Mouse (Mus musculus) heart, postnatal 0 days (tissue): Measurements from ENCODE around the gene Mul1. TPM values are rescaled to one million over a fixed set of nuclear protein-coding genes. Genes with fewer than 3 reads are reported as not detected.

Experiments used
- ATAC-seq: fragments of 200-750 bp; cut with Nextera tagmentation; 2 replicates; pipeline ENCODE4 v1.8.0; 2017; ENCODE audit warnings: low read depth, moderate number of reproducible peaks, moderate library complexity; ENCODE audit not compliant: insufficient read depth
- DNase-seq: peaks from one replicate; pipeline ENCODE4 v3.0.0-alpha.2; 2016; ENCODE audit warnings: low spot score
- H3K27ac ChIP-seq: fragments of 300-500 bp; sonication (generic); 2 replicates; pipeline ENCODE4 v1.5.1; 2014; ENCODE audit warnings: low read depth, mild to moderate bottlenecking
- H3K27me3 ChIP-seq: fragments of 300-500 bp; sonication (generic); 2 replicates; pipeline ENCODE4 v1.6.1; 2014; ENCODE audit warnings: low read length, mixed read lengths; ENCODE audit not compliant: control insufficient read depth, insufficient read depth
- H3K36me3 ChIP-seq: fragments of 300-500 bp; sonication (generic); replicated peaks from 2 replicates; pipeline ENCODE4 v1.6.1; 2014; ENCODE audit warnings: low read length, mixed read lengths; ENCODE audit not compliant: control insufficient read depth, insufficient read depth
- H3K4me1 ChIP-seq: fragments of 300-500 bp; sonication (generic); 2 replicates; pipeline ENCODE4 v1.6.1; 2014; ENCODE audit warnings: antibody characterized with exemption; ENCODE audit not compliant: control insufficient read depth, insufficient read depth
- H3K4me2 ChIP-seq: fragments of 300-500 bp; sonication (generic); 2 replicates; pipeline ENCODE4 v1.6.1; 2014; ENCODE audit warnings: low read depth, mild to moderate bottlenecking, low read length, moderate library complexity
- H3K4me3 ChIP-seq: fragments of 300-500 bp; sonication (generic); 2 replicates; pipeline ENCODE4 v1.5.1; 2014; ENCODE audit warnings: low read depth, low read length
- H3K9ac ChIP-seq: fragments of 300-500 bp; sonication (generic); replicated peaks from 2 replicates; pipeline ENCODE4 v1.6.1; 2014; ENCODE audit warnings: low read depth, low read length, mixed read lengths
- H3K9me3 ChIP-seq: fragments of 300-500 bp; sonication (generic); replicated peaks from 2 replicates; pipeline ENCODE4 v1.6.1; 2016; ENCODE audit warnings: low read length; ENCODE audit not compliant: control insufficient read depth
- CTCF ChIP-seq: IDR thresholded peaks from 2 replicates; pipeline ENCODE4 v1.5.1; 2016; ENCODE audit warnings: antibody characterized with exemption, control low read depth, low read depth
- EP300 ChIP-seq: IDR thresholded peaks from 2 replicates; pipeline ENCODE4 v1.6.1; 2016; ENCODE audit warnings: antibody characterized with exemption, low read depth
- WGBS: fragments of 180-500 bp; shearing (Covaris S2); extraction: QIAGEN DNeasy Blood & Tissue Kit; methylation state at CpG from one replicate; pipeline ENCODE4 v1.1.7; 2014; 5-methylcytosine and 5-hydroxymethylcytosine counted together
- polyA plus RNA-seq: library from polyadenylated mRNA; unstranded; fragments of >200 nt; fragmentation: Nextera tagmentation; extraction: Ambion mirVana; gene quantifications from 2 replicates; pipeline ENCODE4 v1.2.1, GENCODE M21; 2015
- total RNA-seq: library from RNA; depleted of rRNA; stranded (reverse); fragments of >200 nt; gene quantifications from 2 replicates; pipeline ENCODE4 v1.2.3, GENCODE M21; 2014; ENCODE audit warnings: low replicate concordance

Gene Mul1
- total and polyA plus RNA-seq, 2 experiments from 2014 or later = 30.0 to 40.6 TPM

DNA sequence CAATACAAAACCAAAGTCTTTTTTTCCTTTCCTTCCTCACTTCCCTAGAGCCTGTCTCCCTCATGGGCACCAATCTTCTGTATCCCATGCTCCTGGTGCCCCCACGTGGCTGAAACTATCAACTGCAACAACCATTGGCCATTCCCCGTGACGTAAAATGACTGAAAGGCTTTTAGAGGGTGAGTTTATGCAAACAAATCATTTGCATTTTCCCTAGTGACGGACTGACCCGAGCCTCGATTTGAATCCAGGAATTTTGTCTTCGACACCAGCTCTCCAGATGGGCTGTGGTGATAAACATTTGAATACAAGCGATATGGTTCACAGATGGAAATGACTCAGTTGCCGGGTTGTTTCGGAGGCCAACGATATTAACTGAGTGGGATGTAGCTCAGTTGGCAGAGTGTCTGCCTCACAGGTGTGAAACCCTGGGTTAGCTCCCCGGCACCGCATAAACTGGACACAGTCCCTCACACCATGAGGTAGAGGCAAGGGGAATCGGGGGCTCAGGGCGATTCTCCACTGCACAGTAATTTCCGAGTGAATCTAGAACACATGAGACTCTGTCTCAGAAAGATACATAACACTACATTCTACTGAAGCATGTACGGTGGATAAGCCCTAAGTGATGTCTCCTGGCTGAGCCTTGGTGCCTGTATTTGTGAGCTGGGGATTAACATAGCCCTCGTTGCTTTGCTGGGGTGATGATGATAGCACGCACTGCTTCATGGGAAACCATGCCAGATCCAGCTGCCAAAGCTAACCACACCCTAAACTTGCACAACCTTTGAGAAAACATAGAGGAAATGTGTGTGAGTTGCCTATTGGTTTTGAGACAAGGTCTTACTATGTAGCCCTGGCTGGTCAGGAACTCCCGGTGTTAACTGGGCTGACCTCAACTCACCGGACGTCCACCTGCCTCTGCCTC is 7.4 kb upstream of the Mul1 start:
- TF ChIP-seq EP300 (no peak), CTCF (peak; percentile 98)
- ATAC-seq (peak; percentile 69; the same call in 1 of the 2 replicates), DNase-seq (peak; percentile 78)
- no peaks in the 10 kb centered on the region for H3K4me1 ChIP-seq
- peak overlapping the region; percentile 23; the same call in 1 of the 2 replicates for H3K4me2 ChIP-seq
- 40% methylated on average over 22 of the region's 22 CpGs for WGBS
- H3K9me3 ChIP-seq = no peaks in the 10 kb centered on the region
- no peak overlapping the region for H3K9ac ChIP-seq
- no peak overlapping the region for H3K27ac ChIP-seq
- H3K4me3 ChIP-seq = no peak overlapping the region
- H3K36me3 ChIP-seq = no peaks in the 10 kb centered on the region
- H3K27me3 ChIP-seq = 0 out of 2 replicates have a peak, but pooled peaks cover 6% of the 10 kb centered on the region

DNA sequence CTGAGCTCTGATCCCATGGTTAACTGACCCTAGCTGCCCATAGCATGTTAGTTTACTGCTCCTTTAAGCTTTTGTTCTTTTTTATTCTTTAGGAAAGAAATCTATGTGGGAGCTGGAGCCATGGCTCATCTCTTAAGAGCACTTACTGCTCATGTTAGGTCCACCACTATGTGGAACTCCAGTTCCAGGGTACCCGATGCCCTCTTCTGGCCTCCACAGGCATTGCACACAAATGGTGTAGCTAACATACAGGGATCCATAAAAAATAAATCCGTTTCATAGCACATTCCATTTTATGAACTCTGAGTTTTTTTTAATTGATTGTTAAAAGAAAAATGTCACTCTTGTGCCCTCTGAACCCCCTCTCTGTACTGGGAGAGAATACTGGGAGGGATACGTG is 4.7 kb upstream of the Mul1 start:
- Histone ChIP-seq H3K27me3 (0 out of 2 replicates have a peak, but pooled peaks cover 6% of the 10 kb centered on the region), H3K4me2 (no peak overlapping the region), H3K9me3 (no peaks in the 10 kb centered on the region), H3K4me1 (peaks cover 5% of the 10 kb centered on the region; the same call in 1 of the 2 replicates), H3K9ac (no peak overlapping the region), H3K36me3 (no peaks in the 10 kb centered on the region), H3K4me3 (no peak overlapping the region), H3K27ac (no peak overlapping the region)
- peak; percentile 50 for TF ChIP-seq CTCF
- TF ChIP-seq EP300 = no peak
- DNase-seq (no peak), ATAC-seq (no peak)
- WGBS = 46% methylated on average over 3 of the region's 3 CpGs

DNA sequence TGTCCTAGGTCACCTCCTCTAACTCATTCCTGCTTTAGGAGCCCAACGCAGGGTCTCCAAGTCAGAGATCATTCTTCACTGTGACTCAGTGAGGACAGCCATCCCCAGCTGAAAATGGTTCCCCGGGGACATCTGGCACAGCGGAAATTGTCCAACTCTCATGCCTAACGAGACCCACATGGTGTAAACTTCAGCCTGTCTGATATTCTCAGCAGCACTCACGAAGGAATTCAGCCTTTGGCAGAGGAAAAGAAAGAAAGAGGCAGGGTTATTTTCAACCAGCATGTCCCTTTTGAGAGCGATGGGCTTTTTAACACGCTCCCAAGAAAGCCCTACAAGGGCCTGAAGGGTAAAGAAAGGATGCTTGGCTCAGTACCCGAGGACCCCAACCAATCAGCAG is 3.1 kb upstream of the Mul1 start:
- Histone ChIP-seq H3K4me3 (no peak overlapping the region), H3K4me1 (peaks cover 12% of the 10 kb centered on the region; the same call in 1 of the 2 replicates), H3K4me2 (no peak overlapping the region), H3K36me3 (no peaks in the 10 kb centered on the region), H3K27me3 (0 out of 2 replicates have a peak, but pooled peaks cover 6% of the 10 kb centered on the region), H3K9me3 (no peaks in the 10 kb centered on the region), H3K27ac (no peak overlapping the region), H3K9ac (no peak overlapping the region)
- 32% methylated on average over 8 of the region's 8 CpGs for WGBS
- ATAC-seq (no peak), DNase-seq (no peak)
- TF ChIP-seq EP300 (no peak), CTCF (no peak)

DNA sequence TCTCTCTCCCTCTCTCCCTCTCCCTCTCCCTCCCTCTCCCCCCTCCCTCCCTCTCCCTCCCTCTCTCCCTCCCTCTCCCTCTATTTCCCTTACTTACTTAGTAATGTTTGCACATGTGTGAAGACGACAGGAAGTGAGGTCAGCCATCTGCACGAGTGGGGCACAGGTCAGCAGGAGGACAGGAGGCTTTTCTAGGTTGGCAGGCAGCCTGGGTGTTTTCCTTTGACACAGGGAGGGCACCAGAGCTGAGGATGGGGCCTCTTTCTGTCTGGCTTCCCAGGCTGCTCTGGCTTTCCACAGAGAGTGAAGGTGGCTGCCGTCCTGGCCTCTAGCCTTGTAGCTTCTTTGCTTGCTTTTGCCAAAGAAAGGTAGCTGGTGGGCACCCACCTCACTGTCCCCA is 5.6 kb downstream of the Mul1 start:
- H3K9ac ChIP-seq = no peak overlapping the region
- H3K36me3 ChIP-seq = peaks cover 51% of the 10 kb centered on the region
- H3K27ac ChIP-seq = no peak overlapping the region
- no peak overlapping the region for H3K4me2 ChIP-seq
- H3K4me1 ChIP-seq = 0 out of 2 replicates have a peak, but pooled peaks cover 7% of the 10 kb centered on the region
- no peak overlapping the region for H3K4me3 ChIP-seq
- TF ChIP-seq EP300 = no peak
- TF ChIP-seq CTCF = no peak
- 53% methylated on average over 3 of the region's 3 CpGs for WGBS
- no peaks in the 10 kb centered on the region for H3K9me3 ChIP-seq
- DNase-seq (no peak), ATAC-seq (no peak)
- H3K27me3 ChIP-seq = peaks cover 3% of the 10 kb centered on the region; the same call in 1 of the 2 replicates

DNA sequence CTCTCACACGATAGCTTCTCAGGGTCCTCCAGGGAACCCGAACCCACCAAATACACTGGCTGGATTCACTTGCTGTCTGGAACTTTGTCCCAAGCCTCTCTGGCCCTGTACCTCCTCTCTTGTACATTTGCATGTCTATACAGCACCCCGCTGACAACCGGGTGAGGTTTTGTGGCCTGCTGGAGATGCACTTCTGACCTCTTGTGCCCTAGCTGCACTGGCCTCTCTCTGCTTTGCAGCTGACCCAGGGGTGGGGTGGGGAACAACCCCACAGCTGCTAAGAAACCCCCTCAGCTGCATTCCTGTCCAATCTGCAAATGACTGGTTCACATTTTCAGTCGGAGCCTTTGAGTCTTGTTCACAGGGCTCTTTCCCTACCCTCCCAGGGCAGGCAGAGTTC is 10.5 kb downstream of the Mul1 start:
- H3K4me2 ChIP-seq = no peak overlapping the region
- H3K9me3 ChIP-seq = no peaks in the 10 kb centered on the region
- no peak for ATAC-seq
- peaks cover 13% of the 10 kb centered on the region for H3K27me3 ChIP-seq
- H3K4me3 ChIP-seq = no peak overlapping the region
- no peak for DNase-seq
- H3K9ac ChIP-seq = no peak overlapping the region
- TF ChIP-seq EP300 (no peak), CTCF (no peak)
- H3K27ac ChIP-seq = no peak overlapping the region
- WGBS = 27% methylated on average over 5 of the region's 5 CpGs
- peaks cover 21% of the 10 kb centered on the region for H3K36me3 ChIP-seq
- H3K4me1 ChIP-seq = no peaks in the 10 kb centered on the region
